Mouse (Mus musculus) left cerebral cortex, postnatal 10 days (tissue): ENCODE data around the gene Zfp507. TPM values are rescaled to one million over a fixed set of nuclear protein-coding genes. Genes with fewer than 3 reads are reported as not detected.
A peak's percentile ranks its signal among the peaks of the same experiment; 100 is the strongest.

ENCODE experiments used
- DNase-seq, 2 experiments: peaks; one replicate each; pipeline ENCODE4 v3.0.0; 2021 to 2022; ENCODE audit warnings: low spot score in 2 of 2, mixed read lengths in 1 of 2; ENCODE audit errors: extremely low spot score in 1 of 2
- intact Hi-C: fragments of 180-260 bp; cut with DNase I; formaldehyde crosslinking; loops from one replicate; pipeline ENCODE4 v1.15.1; 2025
- total RNA-seq, 2 experiments: library from RNA; stranded (reverse); gene quantifications; 2 replicates each; pipeline ENCODE4 v1.2.3; 2021

Zfp507 gene
- total RNA-seq, 2 experiments from 2014 or later, result 29.3 to 32.4 TPM

GRCm38 (mm10) chr7:35792150-35792848 lies 10.5 kb downstream of the Zfp507 start:
- intact Hi-C loops, result no loop called here
- DNase-seq, result no peak

- intact Hi-C loops, result no loop called here
- DNase-seq, result no peak
Observed at GRCm38 (mm10) chr7:35790926-35791325, 11.9 kb downstream of the Zfp507 start.

- no peak for DNase-seq
- intact Hi-C loops, result no loop called here
Observed at GRCm38 (mm10) chr7:35790201-35790600, 12.6 kb downstream of the Zfp507 start.

- intact Hi-C loops, result no loop called here
- DNase-seq, result no peak
Observed at GRCm38 (mm10) chr7:35785579-35785978, 17.2 kb downstream of the Zfp507 start.

- intact Hi-C loops, result no loop called here
- no peak for DNase-seq
Observed at GRCm38 (mm10) chr7:35782252-35782651, 20.6 kb downstream of the Zfp507 start.

- no peak for DNase-seq
- intact Hi-C loops, result no loop called here
Observed at GRCm38 (mm10) chr7:35774127-35774526, 28.7 kb downstream of the Zfp507 start.

- intact Hi-C loops, result no loop called here
- no peak for DNase-seq
Observed at GRCm38 (mm10) chr7:35772347-35772746, 30.5 kb downstream of the Zfp507 start.

- DNase-seq, result no peak
- intact Hi-C loops, result no loop called here
Observed at GRCm38 (mm10) chr7:35771106-35771505, 31.7 kb downstream of the Zfp507 start.

GRCm38 (mm10) chr7:35770122-35770521 lies 32.7 kb downstream of the Zfp507 start:
- DNase-seq, result no peak
- intact Hi-C loops, result no loop called here

- intact Hi-C loops, result no loop called here
Observed at GRCm38 (mm10) chr7:35764461-35764860, 38.3 kb downstream of the Zfp507 start.

GRCm38 (mm10) chr7:35761801-35762200 lies 41.0 kb downstream of the Zfp507 start:
- intact Hi-C loops, result no loop called here
- DNase-seq, result no peak

More at GRCm38 (mm10) chr7:35764461-35764860, 38.3 kb downstream of the Zfp507 start:
- DNase-seq, result no peak

GRCm38 (mm10) chr7:35759602-35760001 lies 43.2 kb downstream of the Zfp507 start:
- DNase-seq, result no peak
- intact Hi-C loops, result no loop called here

- intact Hi-C loops, result no loop called here
- no peak for DNase-seq
Observed at GRCm38 (mm10) chr7:35756510-35757440, 46.0 kb downstream of the Zfp507 start.

GRCm38 (mm10) chr7:35754886-35755168 lies 48.0 kb downstream of the Zfp507 start:
- DNase-seq, result no peak
- intact Hi-C loops, result loop anchor here (5.0 kb wide), 1 partner anchor 68 kb away; no protein-coding TSS in a partner anchor

GRCm38 (mm10) chr7:35754033-35754885 lies 48.5 kb downstream of the Zfp507 start, which contains the start of gene Dpy19l3:
Gene Dpy19l3 (minus strand): TSS chr7:35754454.
- intact Hi-C loops, result loop anchor here (5.0 kb wide), 1 partner anchor 67 kb away; no protein-coding TSS in a partner anchor
- peak; percentile 86 to 91 for DNase-seq

- intact Hi-C loops, result loop anchor here (5.0 kb wide), 1 partner anchor 66 kb away; no protein-coding TSS in a partner anchor
- DNase-seq, result no peak
Observed at GRCm38 (mm10) chr7:35753319-35754032, 49.3 kb downstream of the Zfp507 start.

- DNase-seq, result no peak
- intact Hi-C loops, result loop anchor here (5.0 kb wide), 1 partner anchor 64 kb away; no protein-coding TSS in a partner anchor
Observed at GRCm38 (mm10) chr7:35750873-35751272, 51.9 kb downstream of the Zfp507 start.

- intact Hi-C loops, result no loop called here
- no peak for DNase-seq
Observed at GRCm38 (mm10) chr7:35747397-35747964, 55.3 kb downstream of the Zfp507 start.
